Mouse (Mus musculus): ENCODE results near the gene Cdr2l.
"Not testable (repeated sequence)": the region's sequence is repeated elsewhere in the genome, so short reads cannot be mapped to it uniquely, and the experiment has no call there.

Cdr2l gene

GRCm38 (mm10) chr11:115371354-115371753, 10.4 kb upstream of the Cdr2l start:
- DNase-seq (ENCODE audit: low spot score in 2 of 2), result no peak

GRCm38 (mm10) chr11:115372015-115372414, 9.7 kb upstream of the Cdr2l start:
- no peak for DNase-seq (ENCODE audit: low spot score in 2 of 2)

- DNase-seq (ENCODE audit: low spot score in 2 of 2), result no peak
These were observed 9.0 kb upstream of the Cdr2l start for GRCm38 (mm10) chr11:115372737-115373136.

- DNase-seq (ENCODE audit: low spot score in 2 of 2), result peak; percentile 44 to 75
These were observed 7.7 kb upstream of the Cdr2l start for GRCm38 (mm10) chr11:115373805-115374694.

GRCm38 (mm10) chr11:115374695-115375425, 6.9 kb upstream of the Cdr2l start:
- DNase-seq (ENCODE audit: low spot score in 2 of 2), result no peak

- no peak for DNase-seq (ENCODE audit: low spot score in 2 of 2)
These were observed 5.0 kb upstream of the Cdr2l start for GRCm38 (mm10) chr11:115376722-115377121.

- no peak for DNase-seq (ENCODE audit: low spot score in 2 of 2)
These were observed 4.5 kb upstream of the Cdr2l start for GRCm38 (mm10) chr11:115377254-115377653.

- DNase-seq (ENCODE audit: low spot score in 2 of 2), result no peak
These were observed 3.9 kb upstream of the Cdr2l start for GRCm38 (mm10) chr11:115377854-115378253.

- DNase-seq (ENCODE audit: low spot score in 2 of 2), result no peak
These were observed 440 bp upstream of the Cdr2l start for GRCm38 (mm10) chr11:115381276-115381675.

GRCm38 (mm10) chr11:115382891-115383290, 1.2 kb downstream of the Cdr2l start:
- DNase-seq (ENCODE audit: low spot score in 2 of 2), result no peak

GRCm38 (mm10) chr11:115383701-115384474, 2.2 kb downstream of the Cdr2l start:
- peak in 1 of 2 experiments; percentile 43 for DNase-seq (ENCODE audit: low spot score in 2 of 2)

GRCm38 (mm10) chr11:115384587-115384986, 2.9 kb downstream of the Cdr2l start:
- DNase-seq (ENCODE audit: low spot score in 2 of 2), result no peak

- not testable (repeated sequence) for DNase-seq (ENCODE audit: low spot score in 2 of 2)
These were observed 5.1 kb downstream of the Cdr2l start for GRCm38 (mm10) chr11:115386859-115387258.

GRCm38 (mm10) chr11:115391358-115391757, 9.6 kb downstream of the Cdr2l start:
- DNase-seq (ENCODE audit: low spot score in 2 of 2), result no peak

- DNase-seq (ENCODE audit: low spot score in 2 of 2), result no peak
These were observed 12.1 kb downstream of the Cdr2l start for GRCm38 (mm10) chr11:115393721-115394325.

GRCm38 (mm10) chr11:115398085-115398484, 16.4 kb downstream of the Cdr2l start:
- DNase-seq (ENCODE audit: low spot score in 2 of 2), result no peak

- DNase-seq (ENCODE audit: low spot score in 2 of 2), result no peak
These were observed 18.4 kb downstream of the Cdr2l start for GRCm38 (mm10) chr11:115400126-115400525.

- DNase-seq (ENCODE audit: low spot score in 2 of 2), result no peak
These were observed 19.1 kb downstream of the Cdr2l start for GRCm38 (mm10) chr11:115400630-115401391.

GRCm38 (mm10) chr11:115403338-115404124, 21.8 kb downstream of the Cdr2l start, which contains the start of gene Mrpl58:
Gene Mrpl58, plus strand, starts transcription at chr11:115403752.
- peak; percentile 80 to 86 for DNase-seq (ENCODE audit: low spot score in 2 of 2)

- DNase-seq (ENCODE audit: low spot score in 2 of 2), result no peak
These were observed 24.0 kb downstream of the Cdr2l start for GRCm38 (mm10) chr11:115405723-115406122.

Data from urinary bladder, postnatal 4 days (tissue).